Mouse (Mus musculus) lung, embryonic 16.5 days (tissue): ENCODE data around the gene Zfyve26. TPM values are rescaled to one million over a fixed set of nuclear protein-coding genes. Genes with fewer than 3 reads are reported as not detected.

Experiments used
- ATAC-seq: fragments of 200-750 bp; cut with Nextera tagmentation; 2 replicates; pipeline ENCODE4 v1.8.0; 2017; ENCODE audit warnings: low read depth, mild to moderate bottlenecking, moderate library complexity
- H3K27ac ChIP-seq: fragments of 300-500 bp; sonication (generic); 2 replicates; pipeline ENCODE4 v1.5.1; 2014; ENCODE audit warnings: mild to moderate bottlenecking, control low read depth, low read length
- H3K27me3 ChIP-seq: fragments of 300-500 bp; sonication (generic); 2 replicates; pipeline ENCODE4 v1.6.1; 2014; ENCODE audit warnings: low read depth, low read length, mixed read lengths; ENCODE audit not compliant: control insufficient read depth, insufficient read depth
- H3K36me3 ChIP-seq: fragments of 300-500 bp; sonication (generic); 2 replicates; pipeline ENCODE4 v1.6.1; 2014; ENCODE audit warnings: low read length; ENCODE audit not compliant: control insufficient read depth, insufficient read depth
- H3K4me1 ChIP-seq: fragments of 300-500 bp; sonication (generic); replicated peaks from 2 replicates; pipeline ENCODE4 v1.6.1; 2014; ENCODE audit warnings: low read length, mixed read lengths; ENCODE audit not compliant: control insufficient read depth, insufficient read depth
- H3K4me2 ChIP-seq: fragments of 300-500 bp; sonication (generic); 2 replicates; pipeline ENCODE4 v1.6.1; 2014; ENCODE audit warnings: low read depth, low read length, control low read depth
- H3K4me3 ChIP-seq: fragments of 300-500 bp; sonication (generic); 2 replicates; pipeline ENCODE4 v1.5.1; 2014; ENCODE audit warnings: mild to moderate bottlenecking, low read length, control low read depth
- H3K9ac ChIP-seq: fragments of 300-500 bp; sonication (generic); 2 replicates; pipeline ENCODE4 v1.6.1; 2014; ENCODE audit warnings: low read length, control low read depth
- H3K9me3 ChIP-seq: fragments of 300-500 bp; sonication (generic); 2 replicates; pipeline ENCODE4 v1.6.1; 2016; ENCODE audit warnings: low read length; ENCODE audit not compliant: control insufficient read depth
- WGBS: fragments of 180-500 bp; shearing (Covaris S2); extraction: QIAGEN DNeasy Blood & Tissue Kit; methylation state at CpG from one replicate; pipeline ENCODE4 v1.1.7; 2014; 5-methylcytosine and 5-hydroxymethylcytosine counted together
- polyA plus RNA-seq: library from polyadenylated mRNA; unstranded; fragments of >200 nt; fragmentation: Nextera tagmentation; extraction: Ambion mirVana; gene quantifications from 2 replicates; pipeline ENCODE4 v1.2.1, GENCODE M21; 2015

The Zfyve26 gene
- 12.1 and 13.7 TPM in 2 replicates for polyA plus RNA-seq

DNA sequence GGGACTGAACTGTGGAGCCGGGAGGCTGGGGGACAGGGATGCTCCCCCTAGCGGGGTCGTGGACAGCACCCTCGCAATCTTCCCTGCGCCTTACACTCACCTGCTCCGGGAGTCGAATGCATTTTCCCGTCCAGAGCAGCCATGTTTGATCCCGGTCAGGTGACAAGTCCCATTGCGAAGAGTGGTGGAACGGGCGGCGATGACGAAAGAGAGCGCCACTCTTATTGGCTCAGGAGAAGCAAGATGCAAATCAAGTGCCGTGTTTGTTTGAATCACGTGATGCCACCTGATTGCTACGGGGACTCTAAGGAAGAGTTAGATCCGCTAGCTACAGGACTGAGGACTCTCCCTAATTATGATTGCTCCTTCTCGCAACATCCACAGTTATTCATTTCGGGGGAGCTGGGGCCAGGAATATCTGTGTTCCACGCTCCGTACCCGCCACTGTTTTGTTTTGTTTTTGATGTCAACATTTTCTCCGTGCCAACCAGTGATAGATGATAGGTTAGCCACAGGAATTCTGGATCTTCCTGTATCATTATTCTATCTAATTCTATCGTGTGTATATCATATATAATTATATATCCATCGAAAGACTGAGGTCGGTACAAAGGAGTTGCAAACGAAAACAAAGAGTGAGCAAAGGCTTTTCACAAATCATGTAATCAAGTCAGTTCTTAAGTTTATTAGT is at the start of gene Zfyve26:
Gene Zfyve26, minus strand, starts transcription at position 179 of the 691 bp plus-strand sequence.
- H3K27me3 ChIP-seq: no peaks in the 10 kb centered on the region
- peak; percentile 95 for ATAC-seq

DNA sequence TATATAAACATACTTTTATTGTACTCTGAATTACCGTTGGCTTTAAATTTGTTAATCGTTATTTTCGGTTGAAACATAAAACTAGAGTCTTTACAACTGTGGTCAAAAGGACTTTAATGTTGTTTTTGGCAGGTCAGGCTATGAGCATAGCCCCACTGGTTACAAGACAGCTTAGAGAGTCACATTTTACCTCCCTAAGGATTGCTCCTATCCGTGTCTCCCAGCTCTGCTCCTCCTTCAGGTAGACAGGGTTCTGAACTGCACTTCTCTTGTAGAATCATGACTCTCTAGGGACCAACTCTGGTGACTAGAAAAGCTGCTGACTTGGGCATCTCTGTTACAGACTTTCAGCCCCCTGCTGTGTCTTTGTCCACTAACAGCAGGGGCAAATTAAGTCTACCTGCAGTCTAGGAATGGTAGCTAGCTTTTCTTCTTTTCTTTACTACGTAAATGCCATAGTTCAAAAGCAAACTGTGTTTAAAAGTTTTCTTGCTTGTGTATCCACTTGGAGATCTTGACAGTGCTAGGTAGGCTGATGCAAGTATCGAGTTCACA is 45.3 kb upstream of the Zfyve26 start:
- Histone ChIP-seq H3K27me3 (no peaks in the 10 kb centered on the region), H3K36me3 (no peaks in the 10 kb centered on the region), H3K9me3 (no peaks in the 10 kb centered on the region), H3K4me1 (peaks cover 8% of the 10 kb centered on the region), H3K27ac (no peak overlapping the region), H3K9ac (no peak overlapping the region), H3K4me3 (no peak overlapping the region), H3K4me2 (no peak overlapping the region)
- 72% methylated on average over 6 of the region's 6 CpGs for WGBS
- ATAC-seq: no peak

More for the DNA sequence above, at the start of gene Zfyve26:
- Histone ChIP-seq H3K27ac (peak within 1 kb of the TSS; percentile 57), H3K4me1 (peaks cover 9% of the 10 kb centered on the region), H3K9ac (peak within 1 kb of the TSS; percentile 75), H3K4me3 (peak within 1 kb of the TSS; percentile 78), H3K36me3 (no peaks in the 10 kb centered on the region; the same call in 1 of the 2 replicates), H3K9me3 (no peaks in the 10 kb centered on the region), H3K4me2 (peak within 1 kb of the TSS; percentile 84)
- WGBS: under 1% methylated on average over 29 of the region's 29 CpGs

DNA sequence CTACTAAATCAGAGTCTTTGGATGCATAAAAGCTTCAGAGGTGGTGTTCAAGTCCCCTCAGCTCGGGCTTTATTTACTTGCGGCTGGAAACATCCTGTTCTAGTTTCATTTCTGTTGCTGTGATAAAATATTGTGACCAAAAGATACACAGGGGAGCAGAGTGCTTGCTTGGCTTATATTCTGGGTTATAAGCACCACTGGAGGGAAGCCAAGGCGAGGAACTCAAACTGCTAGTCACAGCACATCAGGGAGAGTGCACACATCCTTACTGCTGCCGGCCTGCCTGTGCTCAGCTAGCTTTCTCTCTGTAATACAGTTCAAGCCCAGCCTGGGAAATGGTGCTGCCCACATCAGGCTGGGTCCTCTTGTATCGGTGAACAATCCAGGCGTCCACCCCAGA is 44.4 kb upstream of the Zfyve26 start:
- Histone ChIP-seq H3K4me1 (0 out of 2 replicates have a peak, but pooled peaks cover 3% of the 10 kb centered on the region), H3K9me3 (no peaks in the 10 kb centered on the region), H3K27ac (no peak overlapping the region), H3K4me2 (no peak overlapping the region), H3K9ac (no peak overlapping the region), H3K4me3 (no peak overlapping the region), H3K36me3 (no peaks in the 10 kb centered on the region), H3K27me3 (no peaks in the 10 kb centered on the region)
- peak; percentile 62; the same call in 1 of the 2 replicates for ATAC-seq
- WGBS: 56% methylated on average over 6 of the region's 6 CpGs

DNA sequence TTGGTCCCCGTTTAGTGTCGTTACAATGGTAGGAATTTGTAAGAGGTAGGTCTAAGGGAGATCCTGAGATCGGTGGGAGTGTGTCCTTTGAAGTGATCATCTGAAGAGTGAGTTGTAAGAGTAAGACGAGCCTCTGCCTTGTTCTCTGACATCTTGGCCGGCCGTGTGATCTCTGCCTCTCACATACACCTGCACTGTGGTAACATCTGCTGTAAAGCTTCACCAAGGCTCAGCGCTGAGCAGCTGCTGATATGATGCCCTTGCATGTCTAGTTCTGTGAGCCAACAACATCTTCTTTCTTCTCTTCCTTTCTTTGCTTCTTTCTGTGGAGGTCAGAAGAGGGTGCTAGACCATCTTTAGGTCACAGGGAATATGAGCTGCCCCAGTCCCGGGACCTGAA is 42.7 kb upstream of the Zfyve26 start:
- WGBS: 82% methylated on average over 8 of the region's 8 CpGs
- no peak overlapping the region for H3K4me2 ChIP-seq
- peaks cover 4% of the 10 kb centered on the region; the same call in 1 of the 2 replicates for H3K9me3 ChIP-seq
- no peak overlapping the region for H3K27ac ChIP-seq
- 0 out of 2 replicates have a peak, but pooled peaks cover 3% of the 10 kb centered on the region for H3K4me1 ChIP-seq
- no peak overlapping the region for H3K9ac ChIP-seq
- ATAC-seq: no peak
- H3K4me3 ChIP-seq: no peak overlapping the region
- H3K27me3 ChIP-seq: no peaks in the 10 kb centered on the region
- peaks cover 9% of the 10 kb centered on the region for H3K36me3 ChIP-seq

DNA sequence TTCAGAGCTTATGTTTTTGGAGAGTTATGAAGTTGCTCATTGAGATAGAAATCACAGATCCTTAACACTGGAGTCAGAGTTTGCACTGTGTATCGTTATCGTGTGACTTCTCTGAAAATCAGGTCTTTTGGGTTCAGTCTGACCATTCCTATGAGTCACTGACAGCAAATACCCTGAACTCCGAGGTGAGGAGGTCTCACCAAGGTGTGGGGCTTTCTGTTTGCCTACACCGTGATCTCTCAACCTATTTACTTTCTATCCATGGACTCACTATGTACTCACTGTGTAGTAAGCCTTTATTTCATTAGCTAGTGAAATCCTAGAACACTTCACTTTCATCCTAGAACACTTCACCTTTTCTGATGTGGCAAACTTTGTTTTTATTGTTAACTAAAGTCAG is 35.6 kb upstream of the Zfyve26 start:
- Histone ChIP-seq H3K9ac (no peak overlapping the region), H3K27me3 (no peaks in the 10 kb centered on the region), H3K4me3 (no peak overlapping the region), H3K27ac (no peak overlapping the region), H3K36me3 (peaks cover 9% of the 10 kb centered on the region), H3K9me3 (peaks cover 6% of the 10 kb centered on the region; the same call in 1 of the 2 replicates), H3K4me2 (no peak overlapping the region), H3K4me1 (peaks cover 10% of the 10 kb centered on the region)
- no peak for ATAC-seq
- WGBS: 53% methylated on average over 4 of the region's 4 CpGs

DNA sequence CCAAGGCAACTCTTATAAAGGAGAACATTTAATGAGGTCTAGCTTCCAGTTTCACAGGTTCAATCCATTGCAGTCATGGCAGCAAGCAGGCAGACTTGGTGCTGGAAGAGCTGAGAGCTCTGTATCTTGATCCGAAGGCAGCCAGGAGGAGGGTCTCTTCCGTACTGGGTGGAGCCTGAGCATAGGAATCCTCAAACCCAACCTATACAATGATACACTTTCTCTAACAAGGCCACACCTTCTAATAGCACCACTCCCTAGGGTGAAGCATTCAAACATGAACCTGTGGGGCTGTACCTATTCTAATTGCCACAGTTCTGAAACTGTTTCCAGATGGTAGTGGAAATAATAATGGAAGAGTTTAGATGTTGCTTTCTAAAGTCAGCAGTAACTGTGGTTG is 34.5 kb upstream of the Zfyve26 start:
- Histone ChIP-seq H3K27ac (no peak overlapping the region), H3K4me3 (no peak overlapping the region), H3K9ac (no peak overlapping the region), H3K36me3 (peaks cover 9% of the 10 kb centered on the region), H3K4me2 (no peak overlapping the region), H3K9me3 (peaks cover 6% of the 10 kb centered on the region; the same call in 1 of the 2 replicates), H3K27me3 (no peaks in the 10 kb centered on the region), H3K4me1 (peaks cover 13% of the 10 kb centered on the region)
- WGBS: 66% methylated on average over 2 of the region's 2 CpGs
- no peak for ATAC-seq

DNA sequence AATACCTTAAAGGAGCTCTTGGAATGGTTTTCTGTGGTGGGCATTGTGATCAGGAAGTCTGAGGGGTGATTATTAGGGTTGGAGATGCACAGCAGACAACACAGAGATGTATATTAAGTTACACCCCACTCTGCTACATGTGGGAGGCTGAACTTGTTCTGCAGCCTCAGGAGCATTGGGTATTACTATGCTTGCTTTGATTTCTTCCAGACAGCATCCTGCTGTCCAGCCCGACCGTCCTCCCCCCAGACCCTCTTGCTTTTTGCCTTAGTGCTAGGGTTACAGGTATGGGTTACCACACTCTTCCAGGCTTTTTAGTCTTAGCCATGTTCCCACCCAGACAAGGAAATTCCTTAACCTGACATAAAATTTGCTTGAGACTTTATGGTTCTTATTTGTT is 31.8 kb upstream of the Zfyve26 start:
- H3K27ac ChIP-seq: no peak overlapping the region
- H3K9ac ChIP-seq: no peak overlapping the region
- H3K36me3 ChIP-seq: no peaks in the 10 kb centered on the region
- no peaks in the 10 kb centered on the region for H3K9me3 ChIP-seq
- peaks cover 13% of the 10 kb centered on the region for H3K4me1 ChIP-seq
- H3K4me2 ChIP-seq: no peak overlapping the region
- whole genome bisulfite sequencing: 52% methylated on average over 2 of the region's 2 CpGs
- H3K4me3 ChIP-seq: no peak overlapping the region
- no peak for ATAC-seq
- no peaks in the 10 kb centered on the region for H3K27me3 ChIP-seq

DNA sequence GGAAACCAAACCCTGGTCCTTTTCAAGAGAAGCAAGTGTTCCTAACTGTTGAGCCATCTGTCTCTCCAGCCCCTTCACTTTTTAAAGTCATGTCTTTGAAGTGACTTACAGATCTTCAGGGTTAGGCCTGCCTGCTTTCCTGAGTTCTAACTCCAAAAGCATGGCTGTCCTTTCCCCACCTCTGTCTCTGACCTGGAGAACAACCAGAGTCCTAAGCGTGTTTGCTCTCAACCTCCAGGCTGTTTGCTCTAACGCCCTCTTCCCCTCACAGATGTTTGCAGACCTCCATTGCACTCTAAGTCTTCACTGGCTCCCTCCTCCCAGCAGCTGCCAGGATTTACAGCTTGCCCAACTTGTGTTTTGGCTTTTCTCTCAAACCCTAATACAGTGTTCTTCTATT is 30.6 kb upstream of the Zfyve26 start:
- Histone ChIP-seq H3K27ac (no peak overlapping the region), H3K4me3 (no peak overlapping the region), H3K36me3 (no peaks in the 10 kb centered on the region), H3K9me3 (no peaks in the 10 kb centered on the region), H3K27me3 (no peaks in the 10 kb centered on the region), H3K4me2 (no peak overlapping the region), H3K4me1 (peaks cover 13% of the 10 kb centered on the region), H3K9ac (no peak overlapping the region)
- WGBS: 55% methylated on average over 2 of the region's 2 CpGs
- ATAC-seq: no peak

DNA sequence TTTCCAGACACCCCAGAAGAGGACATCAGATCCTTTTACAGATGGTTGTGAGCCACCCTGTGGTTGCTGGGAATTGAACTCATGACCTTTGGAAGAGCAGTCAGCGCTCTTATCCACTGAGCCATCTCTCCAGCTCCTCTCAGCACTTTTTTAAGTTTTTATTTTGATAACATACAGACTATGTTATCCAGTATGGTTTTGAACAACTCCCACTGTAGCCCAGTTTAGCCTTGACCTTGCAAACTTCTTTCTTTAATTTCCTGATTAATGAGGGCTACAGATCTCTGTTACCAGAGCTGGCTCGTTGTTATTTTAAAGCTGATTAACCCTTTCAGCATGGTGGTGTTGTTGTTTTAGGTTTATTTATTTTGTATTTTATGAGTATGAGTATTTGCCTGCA is 30.1 kb upstream of the Zfyve26 start:
- H3K4me2 ChIP-seq: no peak overlapping the region
- no peak overlapping the region for H3K9ac ChIP-seq
- no peaks in the 10 kb centered on the region for H3K27me3 ChIP-seq
- no peak overlapping the region for H3K27ac ChIP-seq
- no peaks in the 10 kb centered on the region for H3K36me3 ChIP-seq
- no peaks in the 10 kb centered on the region for H3K9me3 ChIP-seq
- H3K4me3 ChIP-seq: no peak overlapping the region
- peaks cover 13% of the 10 kb centered on the region for H3K4me1 ChIP-seq
- WGBS: 27% methylated on average over 2 of the region's 2 CpGs
- no peak for ATAC-seq
